Mouse (Mus musculus) liver, adult 2 months (tissue): ENCODE measurements around the gene Fmc1.

Source experiments
- CTCF ChIP-seq: fragments of 200-500 bp; IDR thresholded peaks from 2 replicates; pipeline ENCODE4 v1.5.1; 2011; ENCODE audit warnings: low read depth, low read length, control low read depth
- POLR2A ChIP-seq: fragments of 200-500 bp; IDR thresholded peaks from 2 replicates; pipeline ENCODE4 v1.6.1; 2011; ENCODE audit warnings: low read length, control low read depth; ENCODE audit not compliant: insufficient read depth; ENCODE audit errors: extremely low read depth

- no peak for TF ChIP-seq CTCF
- no peak for TF ChIP-seq POLR2A
Measured at GRCm38 (mm10) chr6:38547707-38548106, 14.4 kb downstream of the Fmc1 start.
